ENCODE assay signal across 17 mouse cellular contexts in the genomic region with DNA sequence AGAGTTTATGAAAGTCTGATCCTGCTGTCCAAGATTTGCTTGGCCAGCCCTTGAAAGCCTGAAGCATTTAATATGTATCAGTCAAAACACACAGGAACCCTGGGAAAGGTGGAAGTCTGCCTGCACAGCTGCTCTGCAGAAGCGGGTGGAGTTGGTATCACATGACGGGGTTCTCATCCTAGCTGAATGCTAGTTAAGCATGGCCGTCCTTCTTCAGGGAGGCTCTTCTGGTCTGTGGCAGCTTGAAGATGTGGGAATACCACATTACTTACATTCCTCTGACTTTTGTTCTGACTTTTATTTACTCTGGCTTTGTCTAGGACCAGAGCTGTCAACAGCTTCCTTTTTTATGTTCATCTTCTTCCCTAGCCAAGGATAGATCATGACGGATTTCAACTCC.
A peak's percentile ranks its signal among the peaks of the same experiment; 100 is the strongest.
DNase-seq lines count a peak whose midpoint lies in the region; ATAC-seq and TF ChIP-seq lines count a peak whose summit lies in the region.
"Had no signal": no experiment of that assay in that cellular context is flagged by ENCODE, and none has a peak within 500 bp of the region (broad histone marks: within the 10 kb centered on the region; RNA-seq: fewer than 3 reads in every experiment).

No protein-coding gene starts in this region.

- no peaks in the 10 kb centered on the region for H3K36me3 ChIP-seq in heart, adult 2 months (ENCODE audit: control insufficient read depth, insufficient read depth, low read length)
- no peaks in the 10 kb centered on the region for H3K36me3 ChIP-seq in heart, embryonic 10.5 days
- no peaks in the 10 kb centered on the region for H3K36me3 ChIP-seq in C2C12 (ENCODE audit: control insufficient read depth, insufficient read depth)
- no peaks in the 10 kb centered on the region for H3K36me3 ChIP-seq in embryonic facial prominence, embryonic 10.5 days (replicated peaks)
- H3K36me3 ChIP-seq: embryonic facial prominence, embryonic 12.5 days; G1E; liver, embryonic 13.5 days had no signal

- no peaks in the 10 kb centered on the region for H3K79me2 ChIP-seq in heart, adult 2 months (replicated peaks; ENCODE audit: control insufficient read depth, insufficient read depth, low read length)
- H3K79me2 ChIP-seq in C2C12 (ENCODE audit: control insufficient read depth, insufficient read depth) = no peaks in the 10 kb centered on the region

- no peaks in the 10 kb centered on the region for H3K9me3 ChIP-seq in heart, embryonic 10.5 days
- no peaks in the 10 kb centered on the region for H3K9me3 ChIP-seq in embryonic facial prominence, embryonic 10.5 days
- H3K9me3 ChIP-seq: embryonic facial prominence, embryonic 12.5 days; forebrain, embryonic 13.5 days; G1E; liver, embryonic 13.5 days had no signal

- WGBS in heart, adult 2 months = 52% methylated on average over 4 of the region's 4 CpGs
- 54% methylated on average over 4 of the region's 4 CpGs for WGBS in heart, embryonic 10.5 days
- 67% methylated on average over 4 of the region's 4 CpGs for WGBS in embryonic facial prominence, embryonic 10.5 days

- TF ChIP-seq CTCF in heart, adult 2 months (IDR thresholded peaks at IDR 0.05) = no peak
- TF ChIP-seq CTCF in C2C12 (IDR thresholded peaks at IDR 0.05; ENCODE audit: control insufficient read depth, insufficient read depth, insufficient read length) = no peak

- no peak overlapping the region for H3K27ac ChIP-seq in heart, adult 2 months
- no peak overlapping the region for H3K27ac ChIP-seq in heart, embryonic 10.5 days
- no peak overlapping the region for H3K27ac ChIP-seq in embryonic facial prominence, embryonic 10.5 days (replicated peaks)
- H3K27ac ChIP-seq: embryonic facial prominence, embryonic 12.5 days; forebrain, embryonic 13.5 days; liver, embryonic 13.5 days had no signal

- no peak for ATAC-seq in megakaryocyte, adult 5-6 weeks (ENCODE audit: poor library complexity, severe bottlenecking)
- ATAC-seq: activated CD4-positive, CD25-positive, alpha-beta regulatory T cell, adult 4 months; forebrain, embryonic 13.5 days had no signal

- peak; percentile 15 to 26 for DNase-seq in heart, adult 2 months
- DNase-seq in heart, embryonic 10.5 days (ENCODE audit: low spot score) = no peak
- DNase-seq in embryonic facial prominence, embryonic 10.5 days (ENCODE audit: low spot score) = peak; percentile 10
- peak; percentile 51 for DNase-seq in gastrocnemius, postnatal 14 days
- no peak for DNase-seq in layer of hippocampus, adult 9-11 months
- DNase-seq in embryo, embryonic 10 days (ENCODE audit: low spot score) = no peak
- DNase-seq: B cell, adult 2 months; cerebellum, postnatal 25 days; kidney, adult 9 months; liver, embryonic 13.5 days; thymus, adult 2 months had no signal

- TF ChIP-seq POLR2A in heart, adult 2 months (IDR thresholded peaks at IDR 0.05; ENCODE audit: insufficient read depth, low read depth, low read length) = no peak

- intact Hi-C loops in heart, adult 2 months (cut with DNase I) = no loop called here
- intact Hi-C loops in gastrocnemius, postnatal 14 days (cut with DNase I; ENCODE audit: low total_unique reads) = no loop called here

- no peak overlapping the region for H3ac ChIP-seq in C2C12 (ENCODE audit: control insufficient read depth, insufficient read length, low read depth)

- H3K9ac ChIP-seq in heart, adult 2 months (ENCODE audit: low read depth, low read length) = no peak overlapping the region
- H3K9ac ChIP-seq: embryonic facial prominence, embryonic 12.5 days; forebrain, embryonic 13.5 days; liver, embryonic 13.5 days had no signal

- no peak overlapping the region for H3K4me3 ChIP-seq in heart, adult 2 months
- no peak overlapping the region for H3K4me3 ChIP-seq in heart, embryonic 10.5 days
- no peak overlapping the region for H3K4me3 ChIP-seq in C2C12 (ENCODE audit: insufficient read depth, poor library complexity, severe bottlenecking)
- H3K4me3 ChIP-seq in embryonic facial prominence, embryonic 10.5 days = no peak overlapping the region
- H3K4me3 ChIP-seq: embryonic facial prominence, embryonic 12.5 days; forebrain, embryonic 13.5 days; liver, embryonic 13.5 days had no signal

- H3K79me3 ChIP-seq in C2C12 (ENCODE audit: low read depth) = no peaks in the 10 kb centered on the region

- H3K27me3 ChIP-seq in heart, adult 2 months (ENCODE audit: control insufficient read depth, insufficient read depth, low read length) = no peaks in the 10 kb centered on the region
- H3K27me3 ChIP-seq in heart, embryonic 10.5 days (ENCODE audit: insufficient read depth, poor library complexity, severe bottlenecking) = no peaks in the 10 kb centered on the region
- H3K27me3 ChIP-seq in C2C12 (ENCODE audit: control insufficient read depth, insufficient read depth, insufficient read length) = no peaks in the 10 kb centered on the region
- H3K27me3 ChIP-seq in embryonic facial prominence, embryonic 10.5 days (replicated peaks; ENCODE audit: low read depth, poor library complexity, severe bottlenecking) = no peaks in the 10 kb centered on the region
- H3K27me3 ChIP-seq: embryonic facial prominence, embryonic 12.5 days; forebrain, embryonic 13.5 days; liver, embryonic 13.5 days had no signal

- H3K4me1 ChIP-seq in heart, adult 2 months (ENCODE audit: control insufficient read depth, insufficient read depth, low read length) = no peaks in the 10 kb centered on the region
- H3K4me1 ChIP-seq in heart, embryonic 10.5 days = no peaks in the 10 kb centered on the region
- 0 out of 2 replicates have a peak, but pooled peaks cover 10% of the 10 kb centered on the region for H3K4me1 ChIP-seq in embryonic facial prominence, embryonic 10.5 days
- H3K4me1 ChIP-seq: forebrain, embryonic 13.5 days; liver, embryonic 13.5 days had no signal

- TF ChIP-seq EP300 in heart, adult 2 months (IDR thresholded peaks at IDR 0.05; ENCODE audit: insufficient read depth, low read depth, low read length) = no peak

TF ChIP-seq in C2C12, 6 proteins besides CTCF, POLR2A, EP300 and RAD21:
- TF ChIP-seq USF1 (IDR thresholded peaks at IDR 0.05; ENCODE audit: low read depth) = peak; percentile 82
- no peak for TF ChIP-seq MAX (IDR thresholded peaks at IDR 0.05)
- no peak for TF ChIP-seq CEBPB (IDR thresholded peaks at IDR 0.05; ENCODE audit: low read depth)
- no peak for TF ChIP-seq MYOG (IDR thresholded peaks at IDR 0.05; ENCODE audit: control insufficient read depth, extremely low read depth, insufficient read length)
- no peak for TF ChIP-seq FOSL1 (IDR thresholded peaks at IDR 0.05; ENCODE audit: insufficient read depth, low read length, poor library complexity, severe bottlenecking)
- peak; percentile 24 for TF ChIP-seq MYOD1 (IDR thresholded peaks at IDR 0.05; ENCODE audit: control insufficient read depth, insufficient read length, low read depth)

Comparison
In these comparisons a context has a peak if more than half of its experiments do, and no peak if none do; other contexts are left out.
1. DNase-seq: peak in heart, adult 2 months (2 of 2), embryonic facial prominence, embryonic 10.5 days (single experiment) and gastrocnemius, postnatal 14 days (single experiment); none in heart, embryonic 10.5 days (single experiment), layer of hippocampus, adult 9-11 months (single experiment) and embryo, embryonic 10 days (single experiment).